Mouse (Mus musculus) B cell, adult 67 days (primary cell): ENCODE results near the gene H60b. TPM values are rescaled to one million over a fixed set of nuclear protein-coding genes. Genes with fewer than 3 reads are reported as not detected.

ENCODE experiments used
- total RNA-seq, 2 experiments: library from RNA; stranded (reverse); gene quantifications; 4 replicates each; pipeline ENCODE4 v1.2.4; 2023

The H60b gene
- total RNA-seq, result not detected

GRCm38 (mm10) chr10:22158310-22158999 lies at the start of gene H60b, which contains the start of gene Raet1e:
H60b (plus strand) TSS chr10:22158586.
Raet1e (plus strand) TSS chr10:22158569.

GRCm38 (mm10) chr10:22149073-22149690 lies 9.2 kb upstream of the H60b start, which contains the start of gene E030030I06Rik:
E030030I06Rik (minus strand) TSS chr10:22149270.

Other genes starting within 250 kb of the H60b start
- not detected for gene 4930444G20Rik, start 90.5 kb upstream of the H60b start, total RNA-seq
- gene E030030I06Rik, start 9.3 kb upstream of the H60b start, total RNA-seq, result 10 to 100 TPM in 1 of 2 experiments, 1 to 10 TPM in 1; 8.7 to 10.9 TPM
- not detected for gene Raet1e, start within 50 bp of the H60b start, total RNA-seq
- not detected for gene Raet1d, start 202.0 kb downstream of the H60b start, total RNA-seq